Mouse (Mus musculus): ENCODE measurements around the gene Muc20.

Gene Muc20

DNA sequence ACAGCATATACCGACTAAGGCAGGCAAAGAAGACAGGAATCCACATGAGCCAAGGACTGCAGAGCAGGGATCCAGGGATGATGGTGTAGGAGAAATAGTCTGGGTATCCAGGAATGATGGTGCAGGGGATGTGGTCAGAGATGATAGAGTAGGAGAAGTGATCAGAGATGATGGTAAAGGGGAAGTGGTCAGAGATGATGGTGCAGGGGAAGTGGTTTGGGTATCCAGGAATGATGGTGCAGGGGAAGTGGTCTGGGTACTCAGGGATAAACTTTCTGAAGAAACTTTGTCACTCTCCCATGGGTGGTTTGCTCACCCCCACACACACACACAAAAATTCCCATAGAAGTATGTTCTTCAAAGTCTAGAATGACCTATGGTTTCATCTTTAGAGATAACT is 2.1 kb downstream of the Muc20 start:
- DNase-seq (ENCODE audit: low spot score), result no peak

DNA sequence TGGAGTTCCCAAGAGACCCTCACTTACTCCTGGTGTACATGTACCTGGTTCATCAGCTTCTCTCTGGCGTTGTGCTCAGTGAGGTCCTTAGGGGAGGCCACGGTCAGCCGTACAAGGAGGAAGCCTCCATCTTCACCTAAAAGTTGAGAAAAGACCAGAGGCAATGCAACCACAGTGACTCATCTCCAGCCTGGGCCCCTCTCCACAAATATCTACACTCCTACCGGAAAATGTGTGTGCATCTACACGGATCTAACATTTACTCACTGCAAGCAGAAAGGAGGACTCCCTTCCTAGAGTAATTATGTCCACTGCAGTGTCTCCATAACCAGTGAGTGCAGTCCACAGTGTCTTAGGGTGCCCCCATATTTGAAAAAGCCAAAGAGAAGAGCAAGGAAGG is 7.2 kb downstream of the Muc20 start:
- DNase-seq (ENCODE audit: low spot score), result no peak

DNA sequence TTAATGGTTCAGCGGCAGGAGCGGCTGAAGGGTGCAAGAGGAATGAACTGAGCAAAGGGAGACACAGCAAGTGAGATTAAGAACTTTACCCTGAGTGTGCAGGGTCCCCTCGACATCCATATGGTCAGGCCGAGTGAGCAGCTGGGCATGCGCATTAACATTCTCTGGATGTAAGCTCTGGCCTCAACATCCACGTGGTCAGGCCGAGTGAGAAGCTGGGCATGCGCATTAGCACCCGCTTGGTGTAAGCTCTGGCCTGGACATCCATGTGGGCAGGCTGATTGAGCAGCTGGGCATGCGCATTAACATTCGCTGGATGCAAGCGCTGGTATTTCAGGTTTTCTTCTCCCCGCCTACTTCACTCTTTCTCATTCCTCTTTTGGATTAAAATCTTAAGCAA is 12.4 kb downstream of the Muc20 start:
- DNase-seq (ENCODE audit: low spot score), result peak; percentile 52

DNA sequence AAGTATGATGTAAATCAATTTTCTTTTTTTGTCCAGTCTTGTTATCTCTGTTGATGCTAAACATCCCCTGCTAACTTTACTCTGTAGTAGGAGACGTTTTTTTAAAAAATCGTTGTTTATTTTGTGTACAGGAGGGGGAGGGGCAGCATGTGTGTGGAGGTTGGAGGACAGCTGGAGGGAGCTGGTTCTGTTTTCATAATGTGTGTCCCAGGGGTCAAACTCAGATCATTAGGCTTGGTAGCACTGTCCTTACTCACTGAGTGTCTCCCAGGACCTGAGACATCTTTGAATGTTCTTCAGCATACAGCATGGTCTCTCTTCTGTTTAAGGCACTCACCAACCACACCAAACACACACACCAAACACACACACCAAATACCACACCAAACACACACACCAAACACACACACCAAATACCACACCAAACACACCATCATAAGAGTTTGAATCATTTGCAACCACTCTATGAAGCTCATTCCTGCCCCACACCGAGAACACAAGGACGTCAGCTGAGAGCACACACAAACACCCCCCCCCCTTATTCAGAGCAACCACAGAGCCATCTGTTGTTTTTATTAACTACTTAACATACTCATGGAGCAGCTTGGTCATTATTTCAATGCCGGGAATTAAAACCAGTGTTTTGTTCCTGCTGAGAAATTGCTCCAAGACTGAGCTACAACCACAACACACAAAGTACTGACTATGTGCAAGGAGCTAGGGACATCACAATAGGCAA is 13.7 kb downstream of the Muc20 start:
- DNase-seq (ENCODE audit: low spot score), result no peak

DNA sequence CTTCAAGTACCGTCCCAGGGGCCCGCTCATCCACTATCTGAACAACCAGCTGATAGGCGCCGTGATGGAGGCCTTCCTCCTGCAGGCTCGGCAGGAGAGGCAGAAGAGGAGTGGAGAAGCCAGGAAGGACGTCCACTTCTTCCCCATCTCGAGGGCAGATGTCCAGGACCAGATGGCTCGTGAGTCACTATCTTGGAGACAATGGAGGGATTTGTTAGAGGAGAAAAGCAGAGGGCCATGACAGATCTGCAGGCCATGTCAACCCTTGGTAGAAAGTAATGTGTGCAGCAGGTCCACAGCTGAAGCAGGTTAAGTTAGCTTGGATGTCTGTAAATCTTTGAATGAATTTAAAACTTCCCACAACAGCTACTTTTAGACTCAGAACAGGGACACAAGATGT is 18.3 kb downstream of the Muc20 start:
- DNase-seq (ENCODE audit: low spot score), result no peak

DNA sequence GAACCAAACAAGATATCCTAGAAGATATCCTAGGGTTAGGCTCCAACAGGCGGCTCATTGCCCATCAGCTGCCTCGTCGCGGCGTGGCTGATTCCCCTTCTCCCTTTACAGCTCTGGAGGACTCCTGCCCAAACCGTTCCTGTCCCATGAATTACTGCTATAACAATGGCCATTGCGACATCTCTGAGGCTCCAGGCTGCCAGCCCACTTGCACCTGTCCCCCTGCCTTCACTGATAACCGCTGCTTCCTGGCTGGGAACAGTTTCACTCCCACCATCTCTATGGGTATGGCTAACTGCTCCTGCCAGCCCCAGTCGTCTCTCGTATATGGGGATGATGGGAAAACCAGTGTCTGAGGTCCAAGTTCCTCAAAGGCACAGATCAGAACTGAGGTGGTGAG is 20.6 kb downstream of the Muc20 start:
- no peak for DNase-seq (ENCODE audit: low spot score)

DNA sequence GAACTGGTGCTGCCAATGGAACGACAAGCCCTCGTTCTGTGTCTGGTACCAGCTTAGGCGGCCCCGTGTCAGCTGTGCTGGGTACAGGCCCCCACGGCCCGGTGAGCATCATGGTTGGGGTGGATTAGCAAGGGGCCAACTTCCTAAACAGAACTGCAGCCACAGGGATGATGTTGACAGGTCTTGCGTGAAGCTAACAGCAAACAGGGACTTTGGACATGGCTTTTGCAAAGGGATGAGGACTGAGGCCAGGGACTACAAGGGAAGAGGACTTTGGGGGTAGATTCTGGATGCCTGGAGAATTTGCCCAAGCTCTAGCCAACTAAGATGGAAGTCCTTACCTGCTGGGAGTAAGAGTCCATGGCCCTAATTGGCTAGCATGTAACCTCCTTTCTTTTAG is 30.3 kb downstream of the Muc20 start:
- no peak for DNase-seq (ENCODE audit: low spot score)

DNA sequence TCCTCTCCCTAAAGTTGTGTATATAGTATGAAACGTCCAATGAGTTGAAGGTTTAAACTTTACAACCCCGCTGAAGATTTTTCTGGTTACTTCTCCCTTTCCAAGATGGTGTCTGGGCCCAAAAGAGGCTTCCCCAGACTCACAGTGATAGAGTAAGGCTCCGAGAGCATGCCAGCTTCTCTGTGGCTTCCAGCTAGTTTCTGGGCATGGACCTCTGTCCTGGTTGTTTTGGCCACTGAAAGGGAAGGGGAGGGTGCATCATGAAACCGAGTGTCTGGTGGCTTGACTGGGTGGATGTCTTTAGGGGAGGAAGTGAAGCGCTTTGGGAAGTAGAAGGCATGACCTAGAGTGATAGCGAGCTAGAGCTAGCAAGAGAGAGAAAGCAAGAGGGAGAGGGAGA is 32.3 kb downstream of the Muc20 start:
- no peak for DNase-seq (ENCODE audit: low spot score)

DNA sequence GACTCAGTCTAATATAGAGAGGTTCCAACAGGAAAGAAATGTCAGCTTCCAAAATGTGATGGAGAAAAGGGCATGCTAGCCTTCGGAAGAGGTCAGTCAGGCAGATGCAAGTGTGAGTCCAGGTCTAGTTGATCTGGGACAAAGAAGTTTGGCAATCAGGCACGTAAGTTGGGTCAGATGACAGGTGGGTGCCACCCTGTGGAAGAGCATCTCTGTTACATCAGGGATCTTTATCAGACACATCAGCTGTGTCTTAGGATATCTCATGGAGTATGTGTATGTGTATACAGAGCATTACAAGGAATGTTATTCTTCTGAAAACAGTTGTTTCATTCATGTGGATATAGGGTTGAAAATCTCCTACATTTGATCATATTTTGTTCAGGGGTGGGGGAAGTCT is 32.7 kb downstream of the Muc20 start:
- no peak for DNase-seq (ENCODE audit: low spot score)

DNA sequence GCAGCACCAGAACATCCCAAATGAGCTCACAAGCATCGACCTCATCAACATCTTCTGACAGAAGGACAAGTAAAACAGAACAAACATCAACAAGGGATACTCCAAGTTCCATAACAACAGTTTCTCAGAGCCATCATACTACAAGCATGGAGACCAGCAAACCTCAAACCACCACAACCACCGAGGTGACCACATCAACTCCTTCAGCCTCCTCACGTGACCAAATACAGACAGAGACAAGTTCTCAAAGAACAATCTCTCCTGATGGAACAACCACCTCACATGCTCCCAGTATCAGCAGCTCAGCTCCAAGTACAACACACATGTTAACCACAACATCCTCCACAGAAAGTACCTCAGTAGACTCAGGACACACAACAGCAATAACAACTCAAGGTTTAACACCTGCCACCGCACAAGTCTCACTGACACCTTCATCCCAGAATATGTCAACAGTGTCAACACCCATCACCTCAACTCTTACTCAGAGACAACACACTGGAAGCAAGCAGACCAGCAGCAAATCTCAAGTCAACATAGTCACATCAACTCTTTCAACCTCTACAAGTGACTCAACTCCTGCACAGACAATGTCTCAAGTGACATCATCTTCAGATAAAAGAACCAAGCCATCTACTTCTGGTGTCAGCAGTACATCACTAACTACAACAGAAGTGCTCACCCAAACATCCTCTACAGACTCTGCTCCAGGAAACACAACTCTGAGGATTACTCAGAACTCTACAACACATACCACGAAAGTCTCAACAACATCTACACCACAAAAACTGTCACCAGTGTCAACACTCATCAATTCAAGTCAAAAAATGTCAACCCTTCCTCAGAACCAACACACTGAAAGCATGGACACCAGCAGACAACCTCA is 46.8 kb downstream of the Muc20 start:
- DNase-seq (ENCODE audit: low spot score), result no peak

DNA sequence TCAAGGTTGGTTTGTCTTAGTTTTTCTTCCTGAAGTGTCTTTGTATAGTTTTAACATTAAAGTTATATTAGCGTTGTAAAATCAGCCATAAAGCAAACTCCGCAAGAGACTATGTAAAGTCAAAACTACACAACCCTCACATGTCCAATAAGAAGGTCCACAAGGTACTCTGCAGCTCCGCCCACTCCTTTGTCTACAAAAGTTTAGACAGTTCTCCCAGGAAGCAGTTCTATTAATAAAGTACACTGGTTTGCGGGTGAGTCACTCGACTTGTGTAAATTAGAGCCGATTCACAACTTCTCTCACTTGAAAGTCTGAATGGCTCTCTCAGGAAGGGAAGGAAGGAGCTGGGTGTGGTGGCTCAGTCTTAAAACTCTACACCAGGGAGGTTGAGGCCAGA is 51.4 kb downstream of the Muc20 start:
- DNase-seq (ENCODE audit: low spot score), result peak; percentile 10

DNA sequence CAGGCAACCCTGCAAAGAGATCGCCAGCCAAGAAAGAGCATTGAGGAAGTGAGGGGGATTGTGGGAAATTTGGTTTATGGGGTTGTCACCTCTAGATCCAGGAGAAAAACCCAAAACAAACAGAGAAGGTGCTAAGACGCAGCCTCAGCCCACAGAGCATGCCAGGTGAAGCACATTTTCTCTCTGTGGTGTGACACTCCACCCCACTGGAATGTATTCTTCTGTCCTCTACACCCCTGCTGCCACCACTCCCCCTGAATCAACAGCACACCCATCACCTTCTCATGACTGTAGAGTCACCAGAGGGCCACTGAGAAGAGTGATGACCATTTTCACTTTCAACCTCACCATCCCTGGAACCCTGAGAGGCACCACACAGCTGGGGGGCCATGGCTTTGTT is 54.5 kb downstream of the Muc20 start:
- no peak for DNase-seq (ENCODE audit: low spot score)

DNA sequence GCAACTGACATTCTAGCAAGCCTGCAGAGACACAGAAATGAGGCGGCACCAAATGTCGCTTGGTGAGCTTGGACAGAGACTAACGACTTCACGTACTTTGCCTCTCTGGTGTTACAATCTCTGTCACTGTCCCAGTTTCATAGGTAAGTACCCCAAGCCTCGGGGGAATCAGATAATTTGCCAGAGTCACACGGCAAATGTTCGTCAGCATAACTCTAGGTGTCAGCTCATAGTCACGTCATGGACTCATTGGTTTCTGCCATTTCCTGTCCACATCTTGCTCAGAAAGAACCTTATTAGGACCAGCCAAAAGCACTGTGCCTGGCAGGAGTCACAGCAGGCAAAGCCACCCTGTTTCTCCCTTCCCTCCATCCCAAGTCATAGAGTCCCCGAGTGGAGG is 55.9 kb downstream of the Muc20 start:
- DNase-seq (ENCODE audit: low spot score), result no peak

DNA sequence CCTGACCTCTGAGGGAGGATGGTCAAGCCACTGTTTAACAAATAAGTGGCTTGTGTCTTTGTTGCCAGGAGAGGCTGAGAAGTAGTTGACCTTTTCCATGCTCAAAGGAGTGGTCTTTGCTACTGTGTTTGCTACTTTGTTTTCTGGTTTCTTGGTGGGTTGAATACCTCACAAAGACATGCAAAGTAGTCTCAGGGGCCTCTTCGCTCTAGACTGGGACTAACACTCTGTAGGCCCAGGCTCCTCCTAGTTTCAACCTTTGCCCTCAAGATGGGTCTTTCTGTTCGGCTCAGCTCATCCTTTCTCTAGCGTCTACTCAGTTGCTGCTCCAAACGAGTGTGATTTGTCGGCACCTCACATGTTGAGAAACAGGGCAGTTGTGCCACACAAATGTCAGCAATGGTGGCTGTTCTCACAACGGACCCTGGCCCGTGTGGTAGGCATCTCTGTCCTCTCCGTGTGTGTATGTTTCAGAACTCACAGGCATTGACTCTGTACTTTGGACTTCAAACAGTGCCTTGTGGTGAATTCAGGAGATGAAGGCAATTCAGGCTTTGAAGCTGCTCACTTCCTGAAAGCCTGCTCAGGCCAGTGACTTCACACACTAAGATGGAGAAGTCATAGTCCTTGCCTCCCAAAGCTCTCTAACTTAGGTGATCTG is 57.1 kb downstream of the Muc20 start:
- no peak for DNase-seq (ENCODE audit: low spot score)

DNA sequence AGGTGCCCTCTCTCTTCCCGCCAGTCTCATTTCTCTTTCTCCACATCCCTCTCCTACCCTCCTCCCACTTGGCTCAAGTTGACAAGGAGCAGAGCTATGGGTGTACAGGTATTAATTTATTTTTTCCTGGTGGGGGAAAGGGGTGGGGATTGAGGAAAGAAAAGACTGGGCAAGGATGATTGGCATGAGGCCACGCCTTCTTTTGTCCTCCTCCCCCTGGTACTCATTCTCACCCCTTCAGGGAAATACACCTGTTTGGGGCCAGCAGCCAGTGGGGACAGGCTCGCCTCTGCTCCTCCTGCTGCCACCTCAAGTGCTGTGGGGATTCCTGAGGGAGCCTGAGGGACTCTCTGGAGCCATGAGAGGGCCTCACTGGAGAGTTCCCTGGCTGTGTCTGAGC is 61.2 kb downstream of the Muc20 start:
- DNase-seq (ENCODE audit: low spot score), result no peak

DNA sequence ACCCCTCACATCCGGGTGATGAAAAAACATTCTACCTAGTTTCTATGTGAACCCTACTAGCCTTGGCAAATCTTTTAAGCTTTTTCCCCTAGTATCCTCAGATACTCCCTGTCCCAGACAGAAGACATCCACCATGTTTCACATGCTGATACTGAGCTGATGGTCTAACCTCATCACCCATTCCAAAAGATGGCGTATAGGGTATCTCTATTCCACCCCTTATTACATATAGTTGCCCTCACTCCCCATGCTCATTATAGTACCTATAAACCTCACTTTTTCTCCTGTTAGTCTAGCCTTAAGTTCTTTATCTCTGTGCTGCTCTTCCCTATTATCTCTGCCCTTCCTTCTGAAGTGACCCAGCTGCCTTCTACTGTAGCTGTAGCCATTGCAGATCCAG is 61.6 kb downstream of the Muc20 start, which contains the start of gene Muc4:
Muc4 (plus strand) TSS at position 301 of the 400 bp plus-strand sequence.
- no peak for DNase-seq (ENCODE audit: low spot score)

DNA sequence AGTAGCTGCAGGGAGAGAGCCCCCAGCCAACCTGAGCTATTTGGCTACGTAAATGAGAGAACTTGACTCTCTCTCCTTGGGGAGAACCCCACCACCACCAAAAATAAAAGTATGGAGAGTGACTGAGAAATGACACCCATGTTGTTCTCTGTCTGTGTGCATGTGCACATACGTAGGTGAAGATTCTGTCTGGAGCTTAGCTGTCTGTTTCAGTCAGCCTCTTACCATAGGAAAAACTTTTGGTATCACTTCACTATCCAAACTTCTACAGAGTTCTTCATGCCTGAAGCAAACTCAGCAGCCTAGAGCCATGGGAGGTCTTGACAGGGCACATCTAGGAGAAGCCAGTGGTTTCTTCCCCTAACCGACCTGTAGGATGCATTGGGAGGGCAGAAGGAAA is 64.0 kb downstream of the Muc20 start:
- no peak for DNase-seq (ENCODE audit: low spot score)

DNA sequence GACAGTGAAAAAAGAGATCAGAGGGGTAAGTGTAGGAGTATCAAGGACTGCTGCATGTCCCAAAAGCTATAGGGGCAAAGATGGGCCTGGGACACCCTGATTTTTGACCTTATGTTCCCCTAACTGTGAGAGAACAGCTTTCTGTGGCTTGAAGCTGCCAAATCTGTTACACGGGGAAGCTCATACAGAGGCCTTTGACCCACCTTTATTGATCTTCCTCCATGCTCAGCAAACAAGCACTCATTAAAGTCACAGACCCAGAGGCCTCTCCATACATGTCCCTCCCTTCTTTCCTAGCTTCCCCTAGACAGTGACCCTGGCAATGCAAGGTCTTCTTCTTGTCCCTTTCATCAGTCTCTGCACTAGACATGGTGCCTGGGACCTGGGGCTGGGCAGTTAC is 68.5 kb downstream of the Muc20 start:
- DNase-seq (ENCODE audit: low spot score), result no peak

DNA sequence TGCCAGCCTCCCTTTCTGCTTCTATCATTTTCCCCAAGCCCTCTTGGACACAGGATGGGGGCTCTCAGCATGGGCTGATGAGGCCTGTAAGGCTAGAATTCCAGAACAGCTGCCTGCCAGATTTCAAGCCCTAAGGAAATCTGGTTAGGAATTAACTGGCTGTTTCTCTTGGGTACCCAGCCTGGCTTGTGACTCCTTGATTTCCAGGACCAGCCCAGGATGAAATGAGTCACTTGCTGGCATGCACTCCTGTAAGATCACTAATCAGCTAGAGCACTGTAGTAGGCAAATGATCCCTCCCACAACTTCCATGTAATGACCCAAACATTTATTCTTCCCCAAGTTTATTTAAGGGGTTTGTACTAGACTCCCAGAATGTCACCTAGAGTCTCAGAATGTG is 69.0 kb downstream of the Muc20 start:
- no peak for DNase-seq (ENCODE audit: low spot score)
